In genomic region chr11:65269851-65270473, GRCm38 (mm10) we compare ENCODE assay signal across 8 mouse cellular contexts. TPM values are rescaled to one million over a fixed set of nuclear protein-coding genes. Genes with fewer than 3 reads are reported as not detected.
DNase-seq lines count a peak whose midpoint lies in the region; ATAC-seq and TF ChIP-seq lines count a peak whose summit lies in the region.
"Had no signal": no experiment of that assay in that cellular context is flagged by ENCODE, and none has a peak within 500 bp of the region (broad histone marks: within the 10 kb centered on the region; RNA-seq: fewer than 3 reads in every experiment).

Gene Myocd (minus strand): TSS chr11:65269989.

- H3K4me3 ChIP-seq in C2C12 (ENCODE audit: insufficient read depth, poor library complexity, severe bottlenecking): no peak within 1 kb of the TSS
- peak within 1 kb of the TSS; percentile 44 for H3K4me3 ChIP-seq in embryonic facial prominence, embryonic 14.5 days (ENCODE audit: low read depth, low read length)
- peak within 1 kb of the TSS; percentile 27 for H3K4me3 ChIP-seq in liver, embryonic 12.5 days
- H3K4me3 ChIP-seq: erythroblast, embryonic 14.5 days had no signal

- no peaks in the 10 kb centered on the region for H3K9me3 ChIP-seq in embryonic facial prominence, embryonic 14.5 days (ENCODE audit: control insufficient read depth, low read length)
- no peaks in the 10 kb centered on the region for H3K9me3 ChIP-seq in liver, embryonic 12.5 days (replicated peaks)

- H3K9ac ChIP-seq in embryonic facial prominence, embryonic 14.5 days (ENCODE audit: low read depth, low read length): peak within 1 kb of the TSS; percentile 53
- no peak within 1 kb of the TSS for H3K9ac ChIP-seq in liver, embryonic 12.5 days

- H3K27me3 ChIP-seq in C2C12 (ENCODE audit: control insufficient read depth, insufficient read depth, insufficient read length): no peaks in the 10 kb centered on the region
- peaks cover 23% of the 10 kb centered on the region for H3K27me3 ChIP-seq in embryonic facial prominence, embryonic 14.5 days (replicated peaks; ENCODE audit: control insufficient read depth, insufficient read depth, low read length)
- H3K27me3 ChIP-seq in liver, embryonic 12.5 days (replicated peaks): peaks cover 35% of the 10 kb centered on the region

- H3K36me3 ChIP-seq in C2C12 (ENCODE audit: control insufficient read depth, insufficient read depth): no peaks in the 10 kb centered on the region
- H3K36me3 ChIP-seq in embryonic facial prominence, embryonic 14.5 days (ENCODE audit: control insufficient read depth, insufficient read depth, low read length): no peaks in the 10 kb centered on the region
- H3K36me3 ChIP-seq in liver, embryonic 12.5 days: no peaks in the 10 kb centered on the region

- WGBS in embryonic facial prominence, embryonic 14.5 days: under 1% methylated on average over 28 of the region's 37 CpGs
- 1% methylated on average over 37 of the region's 37 CpGs for WGBS in liver, embryonic 12.5 days (ENCODE audit: insufficient replicate concordance)

- H3ac ChIP-seq in C2C12 (ENCODE audit: control insufficient read depth, insufficient read length, low read depth): peak within 1 kb of the TSS; percentile 64

- intact Hi-C loops in heart, postnatal 25 days (cut with DNase I): loop anchor here (2.0 to 5.0 kb wide), 2 partner anchors 31 to 63 kb away; no protein-coding TSS in a partner anchor

- H3K79me3 ChIP-seq in C2C12 (ENCODE audit: low read depth): no peaks in the 10 kb centered on the region

- no peak for TF ChIP-seq CTCF in C2C12 (IDR thresholded peaks at IDR 0.05; ENCODE audit: control insufficient read depth, insufficient read depth, insufficient read length)

- peaks cover 4% of the 10 kb centered on the region; the same call in 1 of the 2 replicates for H3K4me1 ChIP-seq in embryonic facial prominence, embryonic 14.5 days (ENCODE audit: control insufficient read depth, insufficient read depth, low read length)
- H3K4me1 ChIP-seq in liver, embryonic 12.5 days: no peaks in the 10 kb centered on the region

- no peak within 1 kb of the TSS for H3K27ac ChIP-seq in embryonic facial prominence, embryonic 14.5 days (replicated peaks; ENCODE audit: low read depth, low read length)
- H3K27ac ChIP-seq in liver, embryonic 12.5 days: no peak within 1 kb of the TSS

- H3K79me2 ChIP-seq in C2C12 (ENCODE audit: control insufficient read depth, insufficient read depth): no peaks in the 10 kb centered on the region

- ATAC-seq in embryonic facial prominence, embryonic 14.5 days (ENCODE audit: low read depth): peak; percentile 88
- ATAC-seq in liver, embryonic 12.5 days: no peak

- peak; percentile 17 for DNase-seq in 3134 (ENCODE audit: extremely low read depth, insufficient read length, low spot score)
- DNase-seq in embryonic facial prominence, embryonic 14.5 days (ENCODE audit: low spot score): peak; percentile 86
- DNase-seq in heart, postnatal 25 days (ENCODE audit: low spot score): peak; percentile 26
- peak; percentile 59 for DNase-seq in ovary, postnatal 36 days (ENCODE audit: low spot score)
- no peak for DNase-seq in spleen, postnatal 10 days (ENCODE audit: low spot score in 2 of 2)

- H3K4me2 ChIP-seq in embryonic facial prominence, embryonic 14.5 days (ENCODE audit: low read depth, low read length): peak within 1 kb of the TSS; percentile 90
- H3K4me2 ChIP-seq in liver, embryonic 12.5 days: peak within 1 kb of the TSS; percentile 54

TF ChIP-seq in C2C12, 6 proteins besides CTCF, POLR2A, EP300 and RAD21:
- TF ChIP-seq USF1 (IDR thresholded peaks at IDR 0.05; ENCODE audit: low read depth): no peak
- no peak for TF ChIP-seq CEBPB (IDR thresholded peaks at IDR 0.05; ENCODE audit: low read depth)

RNA-seq across cellular contexts. Expression of gene Myocd, which starts in this region (rescaled TPM):
- 0.13 TPM for polyA plus RNA-seq in C2C12 (2012; fragmentation: generic; extraction: Trizol)
- 1.5 and 2.9 TPM in 2 replicates for polyA plus RNA-seq in embryonic facial prominence, embryonic 14.5 days (2014; fragmentation: Nextera tagmentation; extraction: Ambion mirVana)
- 100 to 1,000 TPM in 1 of 2 experiments, 10 to 100 TPM in 1; 85.7 to 101 TPM for total RNA-seq in heart, postnatal 25 days (2021)
- polyA plus RNA-seq in liver, embryonic 12.5 days (2016; fragmentation: Nextera tagmentation; extraction: Ambion mirVana): 0.16 and 0.27 TPM in 2 replicates
- polyA plus RNA-seq: erythroblast, embryonic 14.5 days had no signal

Comparison
In these comparisons a context has a peak if more than half of its experiments do, and no peak if none do; other contexts are left out.
1. DNase-seq: peak in 3134 (single experiment), embryonic facial prominence, embryonic 14.5 days (single experiment), heart, postnatal 25 days (single experiment) and ovary, postnatal 36 days (single experiment); none in spleen, postnatal 10 days (0 of 2).